Mouse (Mus musculus) heart, adult 9 months (tissue): ENCODE results near the gene Gm17087.
A peak's percentile ranks its signal among the peaks of the same experiment; 100 is the strongest.

Source experiments
- DNase-seq, 2 experiments: peaks; one replicate each; pipeline ENCODE4 v3.0.0; 2022; ENCODE audit warnings: low spot score in 2 of 2

Gm17087 gene

GRCm38 (mm10) chr17:8566850-8567249, at the start of gene Gm17087:
TSS of gene Gm17087 (minus strand) at chr17:8566950.
- no peak for DNase-seq

GRCm38 (mm10) chr17:8613882-8614551, 47.3 kb upstream of the Gm17087 start:
- peak; percentile 15 to 73 for DNase-seq

DNA sequence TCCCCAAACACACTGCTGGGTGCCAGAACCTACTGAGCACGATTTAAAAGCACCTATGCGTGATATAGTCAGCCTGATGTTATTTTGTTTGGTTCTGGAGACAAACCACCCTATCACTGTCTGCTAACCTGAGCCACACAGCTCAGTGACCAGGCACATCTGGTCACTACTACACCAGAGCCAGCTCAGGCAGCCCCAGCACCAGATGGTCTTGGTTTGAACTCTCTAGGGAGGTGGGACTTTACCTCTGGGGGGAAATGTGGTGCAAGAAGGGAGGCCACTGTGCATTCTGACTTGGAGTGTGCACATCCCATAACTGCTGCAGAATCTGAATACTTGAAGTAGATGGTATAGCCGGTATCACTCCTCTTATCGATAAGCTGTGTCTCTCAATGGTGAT, 45.2 kb upstream of the Gm17087 start:
- no peak for DNase-seq

- DNase-seq = no peak
These were observed 39.9 kb upstream of the Gm17087 start for GRCm38 (mm10) chr17:8606695-8607094.

GRCm38 (mm10) chr17:8605921-8606320, 39.2 kb upstream of the Gm17087 start:
- DNase-seq = no peak

DNA sequence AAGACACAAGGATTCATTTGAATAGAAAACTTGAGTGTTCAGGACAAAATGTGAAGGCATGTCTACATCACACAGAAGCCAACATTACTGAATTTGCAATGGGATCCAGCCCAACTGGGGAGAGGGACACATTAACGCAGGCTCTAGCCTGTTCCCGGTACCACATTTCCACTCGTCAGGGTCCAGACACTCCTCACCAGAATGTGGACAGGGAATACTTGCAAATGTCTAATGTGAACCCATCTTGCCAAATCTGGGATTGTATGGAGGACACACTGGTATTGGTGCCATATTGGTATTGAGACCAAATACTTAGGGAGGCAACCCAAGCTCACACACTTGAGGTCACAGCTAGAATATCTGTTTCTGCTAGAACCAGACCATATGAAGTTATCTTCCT, 36.2 kb upstream of the Gm17087 start:
- DNase-seq = no peak

- peak in 1 of 2 experiments; percentile 40 for DNase-seq
These were observed 31.0 kb upstream of the Gm17087 start for GRCm38 (mm10) chr17:8597790-8598189.

DNA sequence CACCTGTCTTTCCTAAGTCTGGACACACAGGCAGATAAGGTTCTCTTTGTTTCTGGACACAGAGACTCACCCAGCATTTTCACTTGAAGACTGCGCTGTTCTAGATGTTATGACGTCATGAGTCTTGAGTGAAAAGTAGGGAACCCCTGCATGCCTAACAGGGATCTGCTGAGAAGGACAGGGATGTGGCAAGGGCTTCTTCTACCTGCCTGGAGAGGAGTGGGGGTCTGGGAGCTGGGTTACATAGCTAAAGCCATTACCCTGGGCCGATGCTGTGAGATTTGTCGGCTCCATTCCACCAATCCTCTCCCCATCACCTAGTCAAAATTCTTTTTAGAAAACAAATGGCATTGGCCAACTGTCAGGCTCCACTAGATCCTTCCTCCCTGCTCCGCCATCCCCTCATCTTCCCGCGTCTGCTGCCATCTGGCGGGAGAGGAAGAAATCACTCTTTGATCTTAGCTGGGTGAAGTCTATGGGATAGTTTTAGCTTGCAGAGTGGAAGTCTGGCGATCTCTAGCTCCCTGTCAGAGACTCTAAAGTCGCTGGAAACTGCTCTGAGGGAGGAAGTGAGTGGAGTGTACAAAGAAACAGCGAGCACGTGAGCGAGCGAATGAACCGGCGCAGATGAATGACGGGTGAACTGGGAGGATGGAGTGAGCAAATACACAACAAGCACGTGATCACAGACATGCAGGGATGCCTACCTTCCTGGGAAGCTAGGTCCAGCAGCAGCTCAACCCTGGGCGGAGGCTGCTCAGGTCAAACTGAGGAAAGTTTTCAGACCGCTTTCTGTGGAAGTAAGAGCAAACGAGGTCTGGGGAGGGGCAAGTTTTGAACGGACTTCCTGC, 25.9 kb upstream of the Gm17087 start:
- peak; percentile 29 to 43 for DNase-seq

- no peak for DNase-seq
These were observed 14.8 kb upstream of the Gm17087 start for GRCm38 (mm10) chr17:8581579-8581978.

DNA sequence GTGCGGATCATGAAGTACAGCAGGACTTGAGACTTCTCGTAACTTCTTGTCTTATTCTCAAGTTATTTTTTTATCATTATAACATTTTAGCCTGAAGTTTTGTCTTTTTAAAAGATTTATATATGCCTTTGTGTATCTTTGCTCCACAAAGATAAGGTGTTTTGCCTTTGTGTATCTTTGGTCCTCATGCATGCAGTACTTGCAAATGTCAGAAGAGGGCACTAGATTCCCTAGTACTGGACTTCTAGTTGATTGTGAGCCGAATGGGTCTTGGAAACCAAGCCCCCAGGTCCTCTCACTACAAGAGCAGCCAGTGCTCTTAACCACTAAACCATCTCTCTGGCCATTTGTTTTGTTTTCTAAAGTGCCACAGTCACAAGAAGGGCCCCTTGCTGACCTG, 13.6 kb upstream of the Gm17087 start:
- DNase-seq = no peak

DNA sequence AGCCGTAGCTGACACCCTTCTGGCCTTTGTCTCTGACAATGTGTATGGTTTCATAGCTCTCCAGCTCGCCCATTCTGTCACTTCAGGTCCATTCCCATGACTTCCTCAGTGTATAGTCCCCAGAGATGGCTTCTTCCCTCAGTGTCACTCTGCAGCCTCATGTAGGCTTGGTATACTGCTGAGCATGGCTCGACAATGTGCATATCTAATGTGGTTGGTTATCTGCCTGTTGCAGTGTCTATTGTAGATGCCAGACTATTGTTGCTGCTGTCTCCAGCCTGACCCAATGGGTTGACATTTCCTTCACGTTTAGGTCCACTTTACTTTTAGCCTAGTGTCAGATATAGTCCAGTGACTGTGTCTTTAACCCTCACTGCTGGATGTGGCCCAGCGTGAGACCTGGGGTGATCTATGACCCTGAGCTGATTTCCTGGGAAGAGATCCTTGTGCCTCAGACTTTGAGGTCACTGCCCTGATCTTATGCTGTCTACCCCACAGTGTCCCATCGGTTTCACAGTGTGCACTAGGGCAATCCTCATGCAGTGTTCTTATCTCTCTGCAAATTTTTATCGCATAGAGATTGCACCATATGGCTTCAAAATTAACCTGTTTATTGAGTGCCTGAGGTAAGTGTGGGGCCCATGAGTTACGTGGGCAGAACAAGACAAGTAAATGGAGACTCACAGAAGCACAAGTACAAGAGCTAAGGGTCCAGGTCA, 7.0 kb upstream of the Gm17087 start:
- DNase-seq = no peak

GRCm38 (mm10) chr17:8562886-8563280, 3.9 kb downstream of the Gm17087 start:
- no peak for DNase-seq

DNA sequence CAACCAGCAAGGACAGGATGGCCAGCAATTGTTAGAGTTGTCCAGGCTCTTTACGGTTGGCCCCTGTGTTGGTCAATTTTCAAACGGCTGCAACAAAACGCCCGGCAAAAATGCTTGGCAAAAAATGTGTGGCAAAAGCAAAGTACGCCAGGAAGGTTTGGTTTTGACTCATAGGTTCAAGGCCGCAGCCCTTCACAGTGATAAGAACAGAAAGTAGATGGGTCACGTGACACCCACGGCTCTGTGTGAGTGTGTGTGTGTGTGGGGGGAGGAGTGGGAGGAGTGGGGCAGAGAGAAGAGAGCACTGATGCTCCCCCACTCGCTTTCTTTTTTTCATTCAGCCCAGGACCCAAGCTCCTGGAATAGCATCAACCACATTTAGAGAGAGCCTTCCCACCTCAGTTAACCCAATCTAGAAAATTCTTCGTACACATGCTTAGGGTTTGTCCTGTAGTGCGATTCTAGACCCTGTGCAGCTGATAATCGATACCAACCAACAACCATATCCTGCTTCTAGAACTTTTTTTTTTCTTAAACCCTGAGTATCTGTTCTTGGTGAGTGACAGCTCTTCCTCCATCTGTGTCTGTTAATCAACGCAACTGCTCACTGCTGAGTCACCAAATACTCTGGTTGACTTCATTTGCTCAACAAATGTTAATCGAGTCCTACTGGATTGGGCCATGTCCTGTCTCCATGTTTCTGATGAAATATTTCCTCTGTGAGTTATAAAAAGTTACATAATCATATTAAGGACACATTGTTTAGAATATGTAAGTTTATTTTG, 4.5 kb downstream of the Gm17087 start:
- no peak for DNase-seq

DNA sequence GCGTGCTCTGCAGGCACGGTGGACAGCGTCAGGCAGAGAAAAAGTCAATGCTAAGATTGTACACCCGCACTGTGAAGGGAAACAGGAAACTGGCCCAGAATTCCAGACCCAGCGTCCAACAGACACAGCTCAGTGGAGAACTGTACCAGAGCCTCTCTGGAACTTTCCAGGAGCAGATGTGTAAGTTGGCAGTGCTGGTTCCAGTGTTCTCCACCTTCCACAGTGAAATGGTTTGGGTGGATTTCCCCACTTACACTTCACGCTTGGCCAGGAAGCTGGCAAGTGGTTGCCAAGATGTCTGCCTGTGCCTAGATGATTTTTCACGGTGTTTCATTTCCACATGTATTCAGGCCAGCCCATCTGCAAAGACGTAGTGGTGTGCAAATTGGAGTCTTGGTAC, 8.8 kb downstream of the Gm17087 start:
- no peak for DNase-seq

GRCm38 (mm10) chr17:8556223-8556622, 10.5 kb downstream of the Gm17087 start:
- no peak for DNase-seq

- DNase-seq = no peak
These were observed 11.0 kb downstream of the Gm17087 start for GRCm38 (mm10) chr17:8555785-8556184.

DNA sequence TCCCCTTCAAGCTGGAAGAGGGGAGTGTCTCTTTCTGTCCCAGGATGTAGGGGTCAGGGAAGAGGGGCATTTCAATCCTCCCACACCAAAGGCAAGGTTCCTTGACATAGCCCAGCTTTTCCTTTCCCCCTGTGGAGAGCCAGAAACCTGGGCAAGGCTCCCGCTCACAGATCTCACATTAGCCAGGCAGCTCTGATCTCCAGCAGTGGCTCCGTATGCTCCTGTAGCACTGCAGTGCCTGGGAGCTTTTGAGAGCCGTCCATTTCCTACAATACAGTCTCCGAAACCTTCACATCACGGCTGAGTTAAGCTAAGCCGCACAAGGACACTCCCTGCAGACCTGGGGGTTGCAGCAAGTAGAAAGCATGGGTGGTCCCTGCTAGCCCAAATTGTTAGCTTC, 12.5 kb downstream of the Gm17087 start:
- DNase-seq = no peak

- DNase-seq = no peak
These were observed 13.1 kb downstream of the Gm17087 start for GRCm38 (mm10) chr17:8553601-8554000.

- no peak for DNase-seq
These were observed 14.3 kb downstream of the Gm17087 start for GRCm38 (mm10) chr17:8552346-8553035.

DNA sequence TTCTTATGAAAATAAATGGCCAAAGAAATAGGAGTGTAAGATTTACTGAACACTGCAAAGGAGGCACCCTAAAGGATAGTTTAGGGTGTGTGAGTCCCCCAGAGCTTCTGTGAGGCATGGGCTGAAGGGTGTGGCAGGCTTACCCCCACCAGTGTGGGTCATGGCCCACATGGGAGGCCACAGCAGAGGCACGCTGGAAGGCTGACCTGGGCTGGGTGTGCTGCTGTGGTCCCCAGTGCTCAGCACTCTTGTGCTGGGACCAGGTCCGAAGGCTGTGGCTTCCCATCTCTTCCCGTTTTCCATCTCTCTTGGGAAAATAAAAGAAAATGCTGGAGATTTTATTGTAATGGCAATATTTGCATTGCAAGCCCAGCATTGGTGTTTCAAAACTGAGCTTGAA, 15.1 kb downstream of the Gm17087 start:
- no peak for DNase-seq

GRCm38 (mm10) chr17:8548733-8549132, 18.0 kb downstream of the Gm17087 start:
- DNase-seq = no peak
